Mouse (Mus musculus): ENCODE measurements around the gene Gpnmb. TPM values are rescaled to one million over a fixed set of nuclear protein-coding genes. Genes with fewer than 3 reads are reported as not detected.
A peak's percentile ranks its signal among the peaks of the same experiment; 100 is the strongest.

Gene Gpnmb
- total RNA-seq, 1 experiment from 2014 or later, result not detected

DNA sequence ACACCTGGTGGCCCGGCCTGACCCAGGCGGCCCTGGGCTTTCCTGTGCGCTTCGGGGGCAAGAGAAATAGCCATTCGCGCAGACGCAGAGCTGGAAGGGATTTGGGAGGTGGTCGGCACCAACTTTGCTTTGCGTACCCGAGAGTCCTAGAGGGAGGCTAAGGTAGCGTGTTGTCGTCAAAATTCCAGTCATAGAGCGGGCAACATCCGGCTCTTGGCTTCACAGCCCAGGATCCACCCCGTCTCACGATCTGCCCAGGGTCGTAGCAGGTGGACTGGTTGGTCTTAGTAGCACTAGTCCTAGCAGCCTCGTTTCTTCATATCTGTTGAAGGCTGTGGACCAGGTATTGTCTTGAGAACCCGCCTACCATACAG lies 37.8 kb downstream of the Gpnmb start:
- peak; percentile 32; the same call in 1 of the 2 replicates for ATAC-seq (replicated peaks; ENCODE audit: insufficient number of reproducible peaks, low FRiP score, low TSS enrichment, poor library complexity, severe bottlenecking)

DNA sequence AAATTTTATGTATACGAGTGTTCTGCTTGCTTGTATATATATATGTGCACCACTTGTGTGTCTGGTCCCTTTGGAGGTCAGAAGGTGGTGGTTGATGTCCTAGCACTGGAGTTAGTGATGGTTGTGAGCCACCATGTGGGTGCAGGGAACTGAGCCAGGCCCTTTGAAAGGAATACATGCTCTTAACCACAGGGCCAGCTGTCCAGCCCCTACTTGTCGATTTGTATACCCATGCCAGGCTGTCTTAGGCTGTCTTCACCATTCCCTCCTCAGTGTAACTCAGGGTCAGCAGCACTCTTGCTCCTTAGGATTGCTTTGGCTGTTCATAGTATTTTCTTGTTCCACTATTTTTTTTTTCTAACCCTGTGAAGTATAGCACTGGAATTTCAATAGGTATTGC lies 41.5 kb downstream of the Gpnmb start:
- no peak for ATAC-seq (replicated peaks; ENCODE audit: insufficient number of reproducible peaks, low FRiP score, low TSS enrichment, poor library complexity, severe bottlenecking)

DNA sequence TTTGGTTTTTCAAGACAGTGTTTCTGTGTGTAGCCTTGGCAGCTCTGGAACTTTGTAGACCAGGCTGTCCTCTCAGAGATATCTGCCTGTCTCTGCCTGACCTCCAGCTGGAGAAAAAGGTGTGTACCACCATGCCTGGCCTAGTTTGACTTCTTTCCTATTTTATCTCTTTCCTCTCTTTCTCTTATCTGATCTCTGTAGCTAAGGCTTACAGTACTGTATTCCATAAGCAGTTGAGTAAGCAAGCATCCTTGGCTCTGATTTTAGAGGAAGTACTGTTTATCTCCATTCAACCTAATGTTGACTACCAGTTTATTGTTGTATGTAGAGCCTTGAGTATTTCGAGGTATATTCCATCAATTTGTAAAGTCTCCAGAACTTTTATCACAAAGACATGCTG lies 43.0 kb downstream of the Gpnmb start:
- no peak for ATAC-seq (replicated peaks; ENCODE audit: insufficient number of reproducible peaks, low FRiP score, low TSS enrichment, poor library complexity, severe bottlenecking)

DNA sequence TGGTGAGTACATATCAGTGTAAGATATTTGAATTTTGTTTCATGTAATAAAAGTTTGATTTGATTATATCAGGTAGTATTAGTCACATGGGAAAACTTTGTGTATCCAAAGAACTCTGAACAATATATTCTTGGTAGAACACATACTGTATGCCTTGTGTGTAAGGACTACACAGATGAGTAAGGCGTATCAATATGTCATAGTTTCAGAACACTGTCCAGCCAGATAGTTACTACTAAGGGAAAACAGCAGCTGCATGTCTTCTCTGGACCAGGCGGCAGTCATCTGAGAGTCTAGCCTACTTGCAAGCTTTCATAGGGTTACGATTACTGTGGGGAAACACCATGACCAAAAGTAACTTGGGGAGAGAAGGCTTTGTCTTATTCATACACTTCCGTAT lies 46.7 kb downstream of the Gpnmb start:
- no peak for ATAC-seq (replicated peaks; ENCODE audit: insufficient number of reproducible peaks, low FRiP score, low TSS enrichment, poor library complexity, severe bottlenecking)

DNA sequence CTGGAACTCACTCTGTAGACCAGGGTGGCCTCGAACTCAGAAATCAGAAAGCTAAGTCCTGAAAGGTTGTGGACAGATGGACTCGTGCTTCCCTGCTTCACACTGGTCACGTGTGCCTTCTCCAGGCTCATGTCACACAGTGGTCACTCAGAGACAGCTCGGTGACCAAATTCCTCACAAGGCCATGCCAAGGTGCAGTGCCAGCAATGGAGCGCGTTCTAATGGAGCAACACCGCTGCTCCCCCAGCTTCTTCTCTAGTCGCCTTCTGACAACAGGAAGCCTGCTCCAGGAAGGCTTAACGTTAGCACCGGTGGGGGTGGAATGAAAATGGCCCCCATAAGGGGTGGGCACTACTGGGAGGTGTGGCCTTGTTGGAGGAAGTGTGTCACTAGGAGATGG lies 58.6 kb downstream of the Gpnmb start:
- ATAC-seq (replicated peaks; ENCODE audit: insufficient number of reproducible peaks, low FRiP score, low TSS enrichment, poor library complexity, severe bottlenecking), result no peak

DNA sequence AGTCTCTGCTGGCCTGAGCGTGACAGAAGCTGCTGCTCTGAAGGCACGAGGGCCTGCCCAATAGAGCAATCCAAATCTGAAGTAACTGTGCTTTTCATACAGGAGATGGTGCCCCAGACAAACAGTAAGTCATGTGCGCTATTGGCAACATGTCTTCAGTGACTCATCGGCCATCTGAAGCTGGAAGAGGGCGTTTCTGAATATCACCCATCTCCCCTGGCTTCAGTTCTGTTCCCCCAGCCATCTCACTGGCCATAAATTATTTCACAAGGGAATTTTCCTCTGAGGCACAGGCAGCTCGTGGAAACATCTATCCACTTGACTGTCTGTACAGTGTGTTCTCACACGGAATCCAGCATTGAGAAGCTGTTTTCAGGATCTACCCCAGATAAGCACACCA lies 60.1 kb downstream of the Gpnmb start:
- ATAC-seq (replicated peaks; ENCODE audit: insufficient number of reproducible peaks, low FRiP score, low TSS enrichment, poor library complexity, severe bottlenecking), result no peak

DNA sequence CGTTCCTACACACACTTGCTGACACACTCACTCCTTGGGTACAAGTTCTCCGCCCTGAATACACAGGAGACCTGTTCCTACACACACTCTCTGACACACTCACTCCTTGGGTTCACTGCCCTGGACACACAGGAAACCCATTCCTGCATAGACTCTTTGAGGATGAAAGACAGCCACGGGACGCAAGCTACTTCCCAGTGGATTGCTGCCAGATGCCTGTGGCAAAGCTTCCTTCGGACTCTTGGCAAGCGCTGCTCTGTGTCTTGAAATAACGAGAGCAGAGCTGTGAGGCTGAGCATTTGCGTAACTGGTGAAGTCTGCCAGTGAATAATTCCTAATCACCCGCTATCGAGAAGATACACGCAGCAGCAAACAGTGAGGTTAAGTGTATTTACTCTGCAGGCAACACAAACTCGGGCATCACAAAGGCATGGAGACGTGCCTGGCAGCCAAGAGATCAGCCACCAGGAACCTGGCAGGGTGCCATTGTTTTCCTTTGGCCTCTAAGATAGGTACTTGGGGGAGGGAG lies 60.7 kb downstream of the Gpnmb start:
- no peak for ATAC-seq (replicated peaks; ENCODE audit: insufficient number of reproducible peaks, low FRiP score, low TSS enrichment, poor library complexity, severe bottlenecking)

DNA sequence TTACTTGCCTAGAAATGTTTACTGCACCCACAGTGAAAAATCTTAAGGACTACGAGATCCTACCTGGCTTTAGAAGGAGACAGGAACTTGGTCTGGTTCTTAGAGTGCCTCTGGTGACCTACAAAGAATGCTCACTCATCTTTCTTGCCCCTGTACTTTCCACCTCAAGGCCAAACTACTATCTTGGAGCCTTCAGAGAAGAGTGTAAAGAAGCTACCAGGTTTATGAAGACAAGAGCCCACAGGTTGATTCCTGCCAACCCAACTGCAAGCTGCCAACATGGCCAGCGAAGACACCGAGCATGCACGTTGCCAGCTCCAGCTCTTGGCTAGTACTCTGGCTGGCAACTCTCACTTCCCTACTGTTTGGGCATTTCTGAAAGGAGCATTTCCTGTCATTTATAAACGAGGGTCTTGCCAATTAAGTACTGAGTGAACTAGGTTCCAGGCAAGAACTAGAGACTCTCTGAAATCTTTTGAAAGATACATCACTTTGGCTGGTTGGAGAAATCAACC lies 61.3 kb downstream of the Gpnmb start:
- ATAC-seq (replicated peaks; ENCODE audit: insufficient number of reproducible peaks, low FRiP score, low TSS enrichment, poor library complexity, severe bottlenecking), result no peak

DNA sequence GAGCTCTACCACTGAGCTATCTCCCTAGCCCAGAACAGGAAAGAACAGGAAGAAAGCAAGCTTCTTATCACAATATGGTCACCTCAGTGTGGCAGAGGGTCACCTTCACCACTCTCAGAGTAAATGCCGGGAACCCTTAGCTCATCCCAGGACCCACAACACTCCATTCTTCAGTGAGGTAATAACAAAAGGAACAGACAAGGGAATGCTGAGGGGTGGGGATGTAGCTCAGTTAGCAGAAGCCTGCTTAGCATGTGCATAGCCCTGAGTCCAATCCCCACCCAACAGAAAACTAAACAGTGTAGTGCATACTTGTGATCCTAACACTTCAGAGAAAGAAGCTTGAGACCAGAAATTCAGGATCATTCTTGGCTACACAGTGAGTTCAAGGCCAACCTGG lies 62.7 kb downstream of the Gpnmb start:
- ATAC-seq (replicated peaks; ENCODE audit: insufficient number of reproducible peaks, low FRiP score, low TSS enrichment, poor library complexity, severe bottlenecking), result no peak

DNA sequence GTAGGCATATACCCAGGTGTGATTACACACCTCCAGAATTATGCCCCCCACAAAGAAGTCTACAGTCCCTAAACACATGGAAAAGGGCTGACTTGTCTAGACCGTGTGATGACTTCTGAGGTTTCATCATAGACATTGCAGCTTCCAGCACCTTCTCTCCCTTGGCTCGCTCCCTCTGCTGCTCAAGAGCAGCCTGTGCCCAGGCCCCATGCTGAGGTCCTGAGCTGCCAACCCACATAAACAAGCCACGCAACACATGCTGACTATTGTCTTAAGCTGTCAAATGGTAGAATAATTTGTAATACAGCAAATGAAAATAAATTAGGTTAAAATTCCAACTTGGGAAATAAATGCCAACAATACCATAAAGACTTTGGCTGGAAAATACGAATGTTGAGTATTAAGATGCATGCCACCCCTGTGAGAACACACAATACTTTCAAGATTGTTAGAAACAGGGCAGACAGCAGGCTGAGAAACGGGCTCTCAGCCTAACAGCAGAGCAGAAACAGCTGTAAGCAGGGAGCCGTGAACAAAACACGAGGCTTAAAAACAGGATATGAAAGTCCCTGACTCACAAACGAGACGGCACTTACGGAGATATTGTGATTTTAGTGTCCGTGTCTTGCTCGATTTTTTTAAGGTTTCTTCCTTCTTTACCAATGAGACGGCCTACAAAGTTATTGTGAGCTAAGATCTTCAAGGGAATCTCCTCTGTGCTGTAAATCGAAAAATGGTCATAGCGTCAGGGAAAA lies 70.6 kb downstream of the Gpnmb start:
- ATAC-seq (replicated peaks; ENCODE audit: insufficient number of reproducible peaks, low FRiP score, low TSS enrichment, poor library complexity, severe bottlenecking), result no peak

DNA sequence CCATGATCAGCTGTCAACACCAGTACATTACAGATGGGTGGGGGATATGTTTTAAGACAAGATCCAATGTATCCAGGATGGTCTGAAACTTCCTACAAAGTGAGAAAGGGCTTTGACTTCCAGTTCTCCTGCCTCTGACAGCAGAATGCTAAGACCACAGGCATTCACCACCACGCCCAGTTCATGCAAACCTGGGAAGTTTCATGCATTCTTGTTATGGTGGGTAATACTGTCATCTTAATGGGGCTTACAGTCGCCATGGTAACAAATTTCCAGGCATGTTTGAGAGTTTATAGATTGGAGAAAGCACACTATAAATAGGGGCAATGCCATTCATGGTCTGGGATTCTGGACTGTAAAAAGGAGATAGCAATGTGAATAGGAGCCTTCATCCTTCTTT lies 72.8 kb downstream of the Gpnmb start:
- no peak for ATAC-seq (replicated peaks; ENCODE audit: insufficient number of reproducible peaks, low FRiP score, low TSS enrichment, poor library complexity, severe bottlenecking)

DNA sequence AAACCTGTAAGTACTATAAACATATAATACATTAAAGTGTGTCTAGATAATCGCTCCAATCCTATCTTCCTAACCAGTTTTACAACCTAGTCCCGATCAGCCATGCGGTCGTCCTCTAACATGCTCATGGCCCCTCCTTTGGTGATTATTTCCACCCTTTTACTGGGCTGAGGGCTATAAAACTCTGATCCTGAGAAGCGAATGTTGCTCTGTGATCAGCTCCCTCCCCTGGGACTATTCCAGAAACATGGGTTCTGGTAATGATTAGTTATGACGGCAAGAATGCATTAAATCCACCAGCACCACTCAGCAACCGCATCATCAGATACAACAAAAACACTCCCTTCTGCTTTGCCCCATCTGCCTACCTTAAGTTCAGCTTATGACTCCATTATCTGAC lies 77.5 kb downstream of the Gpnmb start:
- no peak for ATAC-seq (replicated peaks; ENCODE audit: insufficient number of reproducible peaks, low FRiP score, low TSS enrichment, poor library complexity, severe bottlenecking)

DNA sequence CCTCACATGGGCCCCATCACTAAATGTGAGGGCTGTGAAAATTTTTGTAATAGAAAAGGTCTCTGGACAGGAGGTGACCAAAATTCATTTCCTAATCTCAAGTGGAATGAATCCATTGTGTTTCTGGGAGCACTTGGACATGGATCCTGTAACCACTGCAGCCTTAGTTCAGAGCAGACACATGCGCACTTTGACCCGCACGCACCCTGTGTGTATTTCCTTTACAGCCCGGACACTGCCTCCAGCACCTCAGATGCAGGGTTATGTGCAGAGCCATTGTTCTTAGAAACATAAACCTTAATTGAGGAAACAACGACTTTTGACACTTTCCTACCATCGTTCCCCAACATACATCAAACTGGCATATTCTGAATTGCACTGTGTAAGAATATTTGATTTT lies 78.1 kb downstream of the Gpnmb start:
- no peak for ATAC-seq (replicated peaks; ENCODE audit: insufficient number of reproducible peaks, low FRiP score, low TSS enrichment, poor library complexity, severe bottlenecking)

DNA sequence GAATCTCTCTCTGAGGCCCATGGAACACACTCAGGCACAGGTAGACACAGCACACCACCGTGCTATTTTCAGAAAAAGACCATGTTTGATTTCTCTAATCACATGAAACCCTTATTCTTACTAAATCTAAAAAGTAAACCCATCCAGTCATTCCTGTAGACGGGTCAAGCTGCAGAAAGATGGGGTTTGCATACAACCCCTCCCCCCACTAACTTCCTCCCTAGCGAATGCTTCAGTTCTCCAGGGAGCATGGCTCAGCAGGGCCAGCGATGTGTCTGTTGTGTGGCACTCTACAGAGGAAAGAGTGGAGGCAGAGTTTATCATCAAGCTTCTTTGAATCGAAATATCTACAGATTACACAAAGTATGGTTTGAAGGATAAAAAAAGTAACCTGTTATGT lies 79.2 kb downstream of the Gpnmb start:
- no peak for ATAC-seq (replicated peaks; ENCODE audit: insufficient number of reproducible peaks, low FRiP score, low TSS enrichment, poor library complexity, severe bottlenecking)

DNA sequence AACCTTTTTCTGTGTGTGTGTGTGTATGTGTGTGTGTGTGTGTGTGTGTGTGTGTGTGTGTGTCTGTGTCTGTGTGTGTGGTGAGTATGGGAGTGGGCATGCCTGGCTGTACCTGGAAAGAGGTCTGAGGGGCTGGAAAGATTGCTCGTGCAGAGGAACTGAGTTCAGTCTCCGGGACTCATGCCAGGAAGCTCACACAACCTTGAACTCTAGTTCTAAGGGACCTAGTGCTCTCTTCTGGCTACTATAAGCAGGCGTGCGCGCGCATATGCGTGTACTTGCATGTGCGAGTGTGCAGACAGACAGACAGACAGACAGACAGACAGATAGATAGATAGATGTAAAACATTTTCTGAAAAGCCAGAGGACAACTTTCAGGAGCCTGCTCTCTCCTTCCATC lies 79.9 kb downstream of the Gpnmb start:
- ATAC-seq (replicated peaks; ENCODE audit: insufficient number of reproducible peaks, low FRiP score, low TSS enrichment, poor library complexity, severe bottlenecking), result no peak

DNA sequence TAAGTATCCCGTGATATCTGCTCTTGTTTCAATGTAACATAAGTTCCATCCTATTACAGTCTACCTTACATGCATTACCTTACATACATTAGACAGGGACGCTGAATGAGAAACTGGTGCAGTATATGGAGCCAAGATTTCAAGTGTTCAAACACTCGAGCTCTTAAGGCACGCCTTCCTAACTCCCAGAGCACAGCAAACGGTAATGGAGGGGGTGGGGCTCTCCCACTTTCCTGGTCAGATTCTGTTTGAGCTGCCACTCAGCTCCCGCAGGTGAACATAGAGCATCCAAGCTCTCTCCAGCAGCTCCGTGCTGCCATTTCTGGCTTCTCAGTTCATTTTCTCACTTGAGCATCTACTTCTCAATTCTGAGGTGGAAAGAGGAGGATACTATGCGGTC lies 82.1 kb downstream of the Gpnmb start:
- no peak for ATAC-seq (replicated peaks; ENCODE audit: insufficient number of reproducible peaks, low FRiP score, low TSS enrichment, poor library complexity, severe bottlenecking)

DNA sequence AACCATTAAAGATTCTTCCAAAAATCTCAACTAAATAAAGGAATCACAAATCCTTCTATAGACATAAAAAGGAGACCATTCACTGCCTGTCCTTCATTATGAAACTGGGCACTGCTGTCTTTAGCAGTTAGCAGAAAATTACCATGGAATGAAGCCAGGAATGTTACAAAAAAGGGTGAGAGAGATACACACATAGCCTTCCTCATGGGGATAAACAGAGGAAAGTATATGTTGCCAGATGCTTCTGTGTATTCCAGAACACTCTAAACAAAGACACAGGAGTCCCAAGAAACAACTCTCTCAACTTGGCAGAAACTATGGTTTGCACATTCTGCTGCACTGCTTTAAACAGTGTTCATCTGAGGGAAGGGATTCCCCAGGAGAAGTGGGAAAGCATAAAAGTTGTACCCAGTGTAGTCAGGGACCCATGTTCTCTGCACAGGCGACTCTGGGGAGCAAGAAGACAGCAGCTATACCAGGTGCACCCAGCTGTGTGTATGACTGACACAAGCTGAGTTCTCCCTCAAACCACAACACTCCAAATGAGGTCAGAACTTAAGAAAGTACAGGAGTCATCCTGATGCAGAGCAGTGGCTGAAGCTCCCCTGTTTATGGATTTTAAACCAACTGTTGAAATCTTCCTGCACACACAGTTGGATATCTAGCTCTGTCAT lies 83.3 kb downstream of the Gpnmb start:
- ATAC-seq (replicated peaks; ENCODE audit: insufficient number of reproducible peaks, low FRiP score, low TSS enrichment, poor library complexity, severe bottlenecking), result no peak

DNA sequence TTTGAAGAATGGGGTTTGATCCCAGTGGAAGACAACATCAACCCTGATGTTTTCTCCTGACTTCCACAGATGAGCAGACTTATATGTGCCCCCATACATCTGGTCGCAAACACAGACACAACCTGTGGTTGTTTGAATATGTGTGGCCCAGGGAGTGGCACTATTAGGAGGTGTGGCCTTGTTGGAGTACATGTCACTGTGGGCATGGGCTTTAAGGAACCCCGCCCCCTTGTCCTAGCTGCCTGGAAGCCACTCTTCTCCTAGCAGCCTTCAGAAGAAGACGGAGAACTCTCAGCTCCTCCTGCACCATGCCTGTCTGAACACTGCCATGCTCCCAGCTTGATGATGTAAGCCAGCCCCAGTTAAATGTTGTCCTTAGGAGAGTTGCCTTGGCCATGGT lies 84.0 kb downstream of the Gpnmb start:
- ATAC-seq (replicated peaks; ENCODE audit: insufficient number of reproducible peaks, low FRiP score, low TSS enrichment, poor library complexity, severe bottlenecking), result no peak
